10 mouse cellular contexts compared by ENCODE assay signal in genomic region chr6:40689180-40689579, GRCm38 (mm10).
A peak's percentile ranks its signal among the peaks of the same experiment; 100 is the strongest.
DNase-seq lines count a peak whose midpoint lies in the region; ATAC-seq and TF ChIP-seq lines count a peak whose summit lies in the region.
"Had no signal": no experiment of that assay in that cellular context is flagged by ENCODE, and none has a peak within 500 bp of the region (broad histone marks: within the 10 kb centered on the region; RNA-seq: fewer than 3 reads in every experiment).

No protein-coding gene starts in this region.

- H3K4me2 ChIP-seq in forebrain, embryonic 16.5 days (ENCODE audit: low read length) = no peak overlapping the region
- no peak overlapping the region for H3K4me2 ChIP-seq in limb, embryonic 14.5 days (replicated peaks; ENCODE audit: low read depth, low read length, severe bottlenecking)
- no peak overlapping the region for H3K4me2 ChIP-seq in neural tube, embryonic 12.5 days (replicated peaks)
- H3K4me2 ChIP-seq: embryonic facial prominence, embryonic 12.5 days had no signal

- TF ChIP-seq POLR2A in kidney, adult 2 months (IDR thresholded peaks at IDR 0.05; ENCODE audit: low read depth, low read length) = no peak
- TF ChIP-seq POLR2A in limb, embryonic 14.5 days (IDR thresholded peaks at IDR 0.05; ENCODE audit: borderline replicate concordance, extremely low read depth, insufficient read depth, insufficient read length) = no peak

- H3K27ac ChIP-seq in forebrain, embryonic 16.5 days (ENCODE audit: low read length) = no peak overlapping the region
- H3K27ac ChIP-seq in kidney, adult 2 months (ENCODE audit: insufficient read depth, low read depth, low read length) = no peak overlapping the region
- H3K27ac ChIP-seq in limb, embryonic 14.5 days (replicated peaks; ENCODE audit: low read depth, low read length) = no peak overlapping the region
- H3K27ac ChIP-seq in neural tube, embryonic 12.5 days = no peak overlapping the region
- H3K27ac ChIP-seq: embryonic facial prominence, embryonic 12.5 days had no signal

- H3K9ac ChIP-seq in forebrain, embryonic 16.5 days (replicated peaks; ENCODE audit: low read depth, low read length) = no peak overlapping the region
- no peak overlapping the region for H3K9ac ChIP-seq in limb, embryonic 14.5 days (ENCODE audit: low read depth, low read length, severe bottlenecking)
- H3K9ac ChIP-seq in neural tube, embryonic 12.5 days = no peak overlapping the region
- H3K9ac ChIP-seq: embryonic facial prominence, embryonic 12.5 days had no signal

- peak; percentile 43 for TF ChIP-seq CTCF in kidney, adult 2 months (conservative IDR thresholded peaks at IDR 0.05; ENCODE audit: insufficient read depth, insufficient read length, low read depth, low read length)

- H3K36me3 ChIP-seq in forebrain, embryonic 16.5 days (ENCODE audit: control insufficient read depth, insufficient read depth) = no peaks in the 10 kb centered on the region
- no peaks in the 10 kb centered on the region for H3K36me3 ChIP-seq in kidney, adult 2 months (ENCODE audit: control insufficient read depth, insufficient read depth, low read length)
- no peaks in the 10 kb centered on the region for H3K36me3 ChIP-seq in limb, embryonic 14.5 days (ENCODE audit: control insufficient read depth, insufficient read depth, low read length)
- H3K36me3 ChIP-seq in neural tube, embryonic 12.5 days = no peaks in the 10 kb centered on the region
- H3K36me3 ChIP-seq: embryonic facial prominence, embryonic 12.5 days had no signal

- no peaks in the 10 kb centered on the region for H3K4me1 ChIP-seq in forebrain, embryonic 16.5 days (replicated peaks; ENCODE audit: control insufficient read depth, insufficient read depth, low read length)
- no peaks in the 10 kb centered on the region for H3K4me1 ChIP-seq in kidney, adult 2 months (ENCODE audit: control insufficient read depth, insufficient read depth, low read length)
- no peaks in the 10 kb centered on the region for H3K4me1 ChIP-seq in limb, embryonic 14.5 days (ENCODE audit: control insufficient read depth, insufficient read depth, low read length)
- H3K4me1 ChIP-seq in neural tube, embryonic 12.5 days = no peaks in the 10 kb centered on the region
- H3K4me1 ChIP-seq: embryonic facial prominence, embryonic 12.5 days had no signal

- H3K27me3 ChIP-seq in forebrain, embryonic 16.5 days (replicated peaks; ENCODE audit: control insufficient read depth, insufficient read depth, low read length) = no peaks in the 10 kb centered on the region
- no peaks in the 10 kb centered on the region for H3K27me3 ChIP-seq in kidney, adult 2 months (replicated peaks; ENCODE audit: control insufficient read depth, insufficient read depth, low read length)
- H3K27me3 ChIP-seq in limb, embryonic 14.5 days (ENCODE audit: control insufficient read depth, insufficient read depth, low read length) = no peaks in the 10 kb centered on the region
- H3K27me3 ChIP-seq in neural tube, embryonic 12.5 days (replicated peaks) = no peaks in the 10 kb centered on the region
- H3K27me3 ChIP-seq: embryonic facial prominence, embryonic 12.5 days had no signal

- 7% methylated on average over 5 of the region's 5 CpGs for WGBS in forebrain, embryonic 16.5 days
- WGBS in kidney, adult 2 months = 5% methylated on average over 5 of the region's 5 CpGs
- WGBS in limb, embryonic 14.5 days = 8% methylated on average over 5 of the region's 5 CpGs
- WGBS in neural tube, embryonic 12.5 days = 13% methylated on average over 5 of the region's 5 CpGs

- H3K4me3 ChIP-seq in forebrain, embryonic 16.5 days (replicated peaks; ENCODE audit: low read length) = no peak overlapping the region
- H3K4me3 ChIP-seq in kidney, adult 2 months (ENCODE audit: insufficient read depth, low read depth, low read length) = no peak overlapping the region
- H3K4me3 ChIP-seq in limb, embryonic 14.5 days (replicated peaks; ENCODE audit: low read length) = no peak overlapping the region
- H3K4me3 ChIP-seq in neural tube, embryonic 12.5 days = no peak overlapping the region
- H3K4me3 ChIP-seq: embryonic facial prominence, embryonic 12.5 days; myocyte had no signal

- H3K9me3 ChIP-seq in forebrain, embryonic 16.5 days (ENCODE audit: control insufficient read depth, low read length) = no peaks in the 10 kb centered on the region
- no peaks in the 10 kb centered on the region for H3K9me3 ChIP-seq in limb, embryonic 14.5 days (ENCODE audit: control insufficient read depth, low read length)
- no peaks in the 10 kb centered on the region for H3K9me3 ChIP-seq in neural tube, embryonic 12.5 days
- H3K9me3 ChIP-seq: embryonic facial prominence, embryonic 12.5 days had no signal

- DNase-seq in ovary, postnatal 14 days (ENCODE audit: low spot score) = peak; percentile 29
- no peak for DNase-seq in ovary, postnatal 10 days (ENCODE audit: low spot score)
- peak; percentile 37 for DNase-seq in c-Kit-positive CD71-positive TER-119-positive erythroid progenitor cells, embryonic 14.5 days (ENCODE audit: low spot score)
- DNase-seq in kidney, adult 2 months = peak; percentile 65
- DNase-seq in limb, embryonic 14.5 days (ENCODE audit: low spot score) = peak; percentile 76
- DNase-seq in gastrocnemius, postnatal 4 days (ENCODE audit: low spot score in 2 of 2) = no peak

- ATAC-seq in forebrain, embryonic 16.5 days = peak; percentile 85
- peak; percentile 53; the same call in 1 of the 2 replicates for ATAC-seq in limb, embryonic 14.5 days (ENCODE audit: low FRiP score, low read depth)
- peak; percentile 75; the same call in 1 of the 2 replicates for ATAC-seq in neural tube, embryonic 12.5 days (ENCODE audit: low FRiP score, low read depth)

Comparison
In these comparisons a context has a peak if more than half of its experiments do, and no peak if none do; other contexts are left out.
1. DNase-seq: peak in ovary, postnatal 14 days (single experiment), c-Kit-positive CD71-positive TER-119-positive erythroid progenitor cells, embryonic 14.5 days (single experiment), kidney, adult 2 months (single experiment) and limb, embryonic 14.5 days (single experiment); none in ovary, postnatal 10 days (single experiment) and gastrocnemius, postnatal 4 days (0 of 2).
2. Peak in every context shown above with its lines, with median percentiles within 50 percentile points of each other: ATAC-seq.